Mouse (Mus musculus) cerebellum, adult 8-10 months (tissue): ENCODE data around the gene Ptprg.
A peak's percentile ranks its signal among the peaks of the same experiment; 100 is the strongest.

Experiments used
- DNase-seq: peaks from one replicate; pipeline ENCODE4 v3.0.0; 2022

The Ptprg gene

GRCm38 (mm10) chr14:11688142-11688541, 134.8 kb downstream of the Ptprg start:
- DNase-seq = no peak

- DNase-seq = no peak
Observed at GRCm38 (mm10) chr14:11690066-11690465, 136.7 kb downstream of the Ptprg start.

GRCm38 (mm10) chr14:11691531-11691930, 138.2 kb downstream of the Ptprg start:
- DNase-seq = no peak

GRCm38 (mm10) chr14:11698880-11699279, 145.5 kb downstream of the Ptprg start:
- no peak for DNase-seq

GRCm38 (mm10) chr14:11699654-11700053, 146.3 kb downstream of the Ptprg start:
- DNase-seq = no peak

- DNase-seq = no peak
Observed at GRCm38 (mm10) chr14:11701516-11702249, 148.4 kb downstream of the Ptprg start.

- no peak for DNase-seq
Observed at GRCm38 (mm10) chr14:11702770-11703477, 149.6 kb downstream of the Ptprg start.

GRCm38 (mm10) chr14:11704871-11705270, 151.5 kb downstream of the Ptprg start:
- no peak for DNase-seq

GRCm38 (mm10) chr14:11709352-11709751, 156.0 kb downstream of the Ptprg start:
- DNase-seq = no peak

- peak; percentile 67 for DNase-seq
Observed at GRCm38 (mm10) chr14:11709798-11710197, 156.5 kb downstream of the Ptprg start.

GRCm38 (mm10) chr14:11710410-11711122, 157.2 kb downstream of the Ptprg start:
- no peak for DNase-seq

- DNase-seq = no peak
Observed at GRCm38 (mm10) chr14:11712146-11712545, 158.8 kb downstream of the Ptprg start.

GRCm38 (mm10) chr14:11716230-11716629, 162.9 kb downstream of the Ptprg start:
- no peak for DNase-seq

GRCm38 (mm10) chr14:11718201-11718600, 164.9 kb downstream of the Ptprg start:
- no peak for DNase-seq

- no peak for DNase-seq
Observed at GRCm38 (mm10) chr14:11719259-11719658, 165.9 kb downstream of the Ptprg start.

- no peak for DNase-seq
Observed at GRCm38 (mm10) chr14:11722101-11722500, 168.8 kb downstream of the Ptprg start.

GRCm38 (mm10) chr14:11723876-11724275, 170.5 kb downstream of the Ptprg start:
- no peak for DNase-seq

- DNase-seq = no peak
Observed at GRCm38 (mm10) chr14:11731223-11731920, 178.0 kb downstream of the Ptprg start.

- no peak for DNase-seq
Observed at GRCm38 (mm10) chr14:11732376-11732775, 179.0 kb downstream of the Ptprg start.

GRCm38 (mm10) chr14:11743726-11744125, 190.4 kb downstream of the Ptprg start:
- no peak for DNase-seq

- no peak for DNase-seq
Observed at GRCm38 (mm10) chr14:11752678-11753077, 199.3 kb downstream of the Ptprg start.

- DNase-seq = no peak
Observed at GRCm38 (mm10) chr14:11754656-11755055, 201.3 kb downstream of the Ptprg start.

- DNase-seq = no peak
Observed at GRCm38 (mm10) chr14:11758185-11758584, 204.9 kb downstream of the Ptprg start.
